Mouse (Mus musculus): ENCODE measurements around the gene Vamp1. TPM values are rescaled to one million over a fixed set of nuclear protein-coding genes. Genes with fewer than 3 reads are reported as not detected.
"Not testable (repeated sequence)": the region's sequence is repeated elsewhere in the genome, so short reads cannot be mapped to it uniquely, and the experiment has no call there.

The Vamp1 gene
- polyA plus RNA-seq, 1 experiment from 2014 or later, result 4.9 TPM

GRCm38 (mm10) chr6:125252711-125253110 lies 37.4 kb downstream of the Vamp1 start:
- Histone ChIP-seq H3K4me1 (peaks cover under 1% of the 10 kb centered on the region; the same call in 1 of the 2 replicates), H3K9me3 (0 out of 2 replicates have a peak, but pooled peaks cover 3% of the 10 kb centered on the region), H3K27me3 (no peaks in the 10 kb centered on the region), H3K36me3 (no peaks in the 10 kb centered on the region), H3K9ac (no peak overlapping the region), H3K4me3 (no peak overlapping the region), H3K4me2 (replicated peaks) (no peak overlapping the region), H3K27ac (no peak overlapping the region)
- no peak for ATAC-seq (ENCODE audit: insufficient number of reproducible peaks, insufficient read depth, low FRiP score, low TSS enrichment)
- 88% methylated on average over 8 of the region's 8 CpGs for WGBS

- Histone ChIP-seq H3K27me3 (no peaks in the 10 kb centered on the region), H3K4me3 (no peak overlapping the region), H3K36me3 (no peaks in the 10 kb centered on the region), H3K4me2 (replicated peaks) (no peak overlapping the region), H3K27ac (no peak overlapping the region), H3K9ac (no peak overlapping the region), H3K9me3 (0 out of 2 replicates have a peak, but pooled peaks cover 3% of the 10 kb centered on the region), H3K4me1 (peaks cover 5% of the 10 kb centered on the region; the same call in 1 of the 2 replicates)
- no peak for ATAC-seq (ENCODE audit: insufficient number of reproducible peaks, insufficient read depth, low FRiP score, low TSS enrichment)
- WGBS, result 77% methylated on average over 14 of the region's 14 CpGs
These were observed 38.7 kb downstream of the Vamp1 start for GRCm38 (mm10) chr6:125253863-125254715.

DNA sequence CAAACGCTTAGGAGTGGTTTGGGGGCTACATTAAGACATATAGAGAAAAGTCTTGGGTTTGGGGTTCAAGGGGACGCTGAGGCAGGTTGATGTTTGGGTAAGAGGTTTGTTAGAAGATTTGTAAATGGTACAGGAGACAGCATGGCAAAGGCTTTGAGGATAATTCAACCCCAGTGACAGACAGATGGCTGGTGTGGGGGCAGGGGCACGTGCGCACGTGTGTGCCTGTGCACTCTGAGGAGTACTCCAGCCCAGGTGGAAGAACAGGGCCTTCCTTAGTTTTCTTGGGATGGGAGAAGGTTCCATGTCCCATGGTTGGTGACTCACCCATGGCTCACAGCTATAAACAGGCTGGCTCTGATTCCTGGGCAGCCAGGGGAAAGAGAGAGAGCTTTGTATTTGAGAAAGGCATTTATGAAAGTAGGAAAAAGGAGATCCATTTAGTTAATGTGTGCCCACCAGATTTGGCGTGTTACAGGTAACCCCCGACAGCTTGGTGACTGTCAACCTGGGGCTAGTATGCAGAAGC lies 40.2 kb downstream of the Vamp1 start:
- Histone ChIP-seq H3K9me3 (0 out of 2 replicates have a peak, but pooled peaks cover 3% of the 10 kb centered on the region), H3K27ac (no peak overlapping the region), H3K9ac (no peak overlapping the region), H3K36me3 (no peaks in the 10 kb centered on the region), H3K4me2 (replicated peaks) (no peak overlapping the region), H3K4me1 (peaks cover 5% of the 10 kb centered on the region; the same call in 1 of the 2 replicates), H3K27me3 (no peaks in the 10 kb centered on the region), H3K4me3 (no peak overlapping the region)
- no peak for ATAC-seq (ENCODE audit: insufficient number of reproducible peaks, insufficient read depth, low FRiP score, low TSS enrichment)
- 87% methylated on average over 7 of the region's 7 CpGs for WGBS

DNA sequence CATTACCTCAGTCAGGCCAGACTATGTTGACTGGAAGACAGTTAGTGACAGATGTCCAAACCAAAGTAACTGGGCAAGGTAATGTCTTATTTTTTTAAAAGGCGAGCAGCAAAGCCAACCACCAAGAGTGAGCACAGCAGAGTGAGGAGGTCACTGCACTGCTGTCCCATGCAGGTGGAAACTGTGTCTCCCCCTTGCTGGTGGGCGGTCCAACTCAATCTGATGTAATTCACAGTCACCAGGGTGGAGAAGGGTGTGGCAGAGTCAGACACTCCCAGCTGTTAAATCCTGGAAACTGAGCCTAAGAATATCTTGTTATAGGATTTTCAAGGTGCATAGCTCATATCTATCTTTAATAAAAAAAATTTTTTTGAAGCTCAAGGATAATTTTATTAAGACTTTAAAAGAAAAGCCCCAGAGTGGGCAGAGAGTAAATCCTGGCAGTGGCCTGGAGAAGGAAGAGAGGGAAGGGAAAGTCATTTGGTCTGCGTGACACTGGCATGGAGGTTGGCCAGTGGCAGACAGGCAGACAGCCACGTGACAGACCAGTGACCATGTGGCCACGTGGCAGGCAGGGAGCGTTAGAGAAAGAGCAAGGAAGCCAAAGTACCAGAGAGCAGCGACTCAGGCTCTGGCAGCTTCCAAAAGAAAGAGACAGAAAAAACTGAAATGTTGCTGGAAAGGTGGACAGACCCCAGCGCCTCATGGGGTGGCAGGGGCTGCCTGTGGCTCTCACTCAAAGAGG lies 41.0 kb downstream of the Vamp1 start:
- Histone ChIP-seq H3K4me2 (replicated peaks) (no peak overlapping the region), H3K4me3 (no peak overlapping the region), H3K27me3 (no peaks in the 10 kb centered on the region), H3K36me3 (no peaks in the 10 kb centered on the region), H3K4me1 (peaks cover 5% of the 10 kb centered on the region; the same call in 1 of the 2 replicates), H3K27ac (no peak overlapping the region), H3K9me3 (0 out of 2 replicates have a peak, but pooled peaks cover 3% of the 10 kb centered on the region), H3K9ac (no peak overlapping the region)
- ATAC-seq (ENCODE audit: insufficient number of reproducible peaks, insufficient read depth, low FRiP score, low TSS enrichment), result no peak
- WGBS, result 81% methylated on average over 8 of the region's 8 CpGs

GRCm38 (mm10) chr6:125260006-125260555 lies 44.7 kb downstream of the Vamp1 start:
- WGBS, result 85% methylated on average over 10 of the region's 10 CpGs
- no peaks in the 10 kb centered on the region for H3K36me3 ChIP-seq
- peaks cover 5% of the 10 kb centered on the region; the same call in 1 of the 2 replicates for H3K4me1 ChIP-seq
- ATAC-seq (ENCODE audit: insufficient number of reproducible peaks, insufficient read depth, low FRiP score, low TSS enrichment), result no peak
- H3K27ac ChIP-seq, result no peak overlapping the region
- no peaks in the 10 kb centered on the region for H3K27me3 ChIP-seq
- H3K9me3 ChIP-seq, result no peaks in the 10 kb centered on the region
- no peak overlapping the region for H3K4me3 ChIP-seq
- no peak overlapping the region for H3K4me2 ChIP-seq (replicated peaks)
- H3K9ac ChIP-seq, result no peak overlapping the region

DNA sequence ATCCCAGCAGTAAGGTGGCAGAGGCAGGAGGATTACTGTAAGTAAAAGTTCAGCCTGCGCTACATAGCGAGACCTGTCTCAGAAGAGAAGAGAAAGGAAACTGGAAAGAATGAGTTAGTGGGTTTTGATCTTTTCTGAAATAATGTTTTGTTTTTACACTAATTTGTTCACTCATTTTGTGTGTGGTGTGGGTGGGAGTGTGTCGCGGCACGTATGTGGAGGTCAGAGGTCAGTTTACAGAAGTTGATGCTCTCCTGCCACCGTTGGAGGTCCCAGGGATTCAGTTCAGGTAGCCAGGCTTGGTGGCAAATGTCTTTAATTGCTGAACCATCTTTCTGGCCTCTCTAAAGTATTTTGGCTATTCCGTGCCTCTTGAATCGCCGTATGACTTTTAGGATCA lies 48.9 kb downstream of the Vamp1 start:
- Histone ChIP-seq H3K27ac (no peak overlapping the region), H3K27me3 (no peaks in the 10 kb centered on the region), H3K9ac (no peak overlapping the region), H3K4me1 (no peaks in the 10 kb centered on the region), H3K36me3 (no peaks in the 10 kb centered on the region), H3K4me3 (no peak overlapping the region), H3K4me2 (replicated peaks) (no peak overlapping the region), H3K9me3 (no peaks in the 10 kb centered on the region)
- WGBS, result 86% methylated on average over 9 of the region's 9 CpGs
- ATAC-seq (ENCODE audit: insufficient number of reproducible peaks, insufficient read depth, low FRiP score, low TSS enrichment), result no peak

DNA sequence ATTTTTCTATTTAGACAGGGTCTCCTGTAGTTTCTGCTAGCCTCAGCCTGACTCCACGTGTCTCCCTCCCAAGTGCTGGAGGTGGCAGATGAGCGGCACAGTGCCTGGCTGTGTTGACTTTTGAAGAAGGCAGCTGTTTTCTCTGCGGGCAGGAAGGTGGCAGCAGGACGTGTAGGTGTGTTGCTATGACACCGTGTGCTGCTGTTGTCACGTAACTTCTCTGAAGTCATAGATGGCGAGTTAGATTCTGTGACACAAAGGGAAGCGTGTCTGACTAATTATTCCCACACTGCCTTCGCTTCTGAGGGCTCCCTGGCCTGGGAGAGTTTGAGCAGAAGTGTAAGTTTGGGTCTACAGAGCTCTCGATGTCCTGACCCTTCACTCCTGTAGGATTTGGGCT lies 49.9 kb downstream of the Vamp1 start:
- no peak overlapping the region for H3K27ac ChIP-seq
- H3K4me1 ChIP-seq, result no peaks in the 10 kb centered on the region
- 61% methylated on average over 10 of the region's 10 CpGs for WGBS
- H3K9ac ChIP-seq, result no peak overlapping the region
- no peaks in the 10 kb centered on the region for H3K27me3 ChIP-seq
- no peak for ATAC-seq (ENCODE audit: insufficient number of reproducible peaks, insufficient read depth, low FRiP score, low TSS enrichment)
- H3K36me3 ChIP-seq, result no peaks in the 10 kb centered on the region
- no peak overlapping the region for H3K4me3 ChIP-seq
- H3K4me2 ChIP-seq (replicated peaks), result no peak overlapping the region
- no peaks in the 10 kb centered on the region for H3K9me3 ChIP-seq

DNA sequence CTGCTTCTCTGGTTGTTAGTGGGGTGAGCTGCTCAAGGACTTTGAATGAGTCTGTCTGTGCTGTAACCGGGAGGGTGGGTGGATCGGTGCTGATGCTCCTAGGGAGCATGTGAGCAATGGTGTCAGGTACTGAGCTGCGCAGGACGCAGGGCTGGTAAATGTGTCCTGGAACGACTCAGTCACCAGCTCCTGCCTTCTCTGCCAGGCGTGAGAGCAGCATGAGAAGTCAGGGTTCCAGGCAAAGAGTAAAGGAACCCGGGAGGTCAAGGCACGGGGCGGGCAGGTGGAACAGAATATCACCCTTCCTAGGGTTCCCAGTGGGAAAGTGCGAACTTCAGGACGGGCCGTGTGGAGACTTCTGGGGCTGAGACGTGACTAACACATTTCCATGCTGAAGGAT lies 50.7 kb downstream of the Vamp1 start:
- H3K9ac ChIP-seq, result no peak overlapping the region
- no peaks in the 10 kb centered on the region for H3K36me3 ChIP-seq
- H3K9me3 ChIP-seq, result no peaks in the 10 kb centered on the region
- H3K4me1 ChIP-seq, result no peaks in the 10 kb centered on the region
- no peak overlapping the region for H3K27ac ChIP-seq
- ATAC-seq (ENCODE audit: insufficient number of reproducible peaks, insufficient read depth, low FRiP score, low TSS enrichment), result no peak
- no peaks in the 10 kb centered on the region for H3K27me3 ChIP-seq
- 74% methylated on average over 13 of the region's 13 CpGs for WGBS
- no peak overlapping the region for H3K4me3 ChIP-seq
- no peak overlapping the region for H3K4me2 ChIP-seq (replicated peaks)

DNA sequence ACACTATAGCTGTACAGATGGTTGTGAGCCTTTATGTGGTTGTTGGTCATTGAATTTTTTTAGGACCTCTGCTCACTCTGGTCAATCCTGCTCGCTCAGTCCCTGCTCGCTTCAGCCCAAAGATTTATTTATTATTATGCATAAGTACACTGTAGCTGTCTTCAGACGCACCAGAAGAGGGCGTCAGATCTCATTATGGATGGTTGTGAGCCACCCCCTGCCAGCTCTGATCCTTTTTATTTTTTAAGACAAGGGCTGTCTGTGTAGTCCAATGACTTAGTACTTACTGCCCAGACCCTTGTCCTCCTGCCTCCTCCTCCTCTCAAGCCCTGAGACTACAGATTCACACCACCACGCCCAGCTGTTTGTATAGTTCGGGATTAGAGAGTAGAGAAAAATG lies 51.2 kb downstream of the Vamp1 start:
- H3K4me2 ChIP-seq (replicated peaks); H3K27me3 ChIP-seq; H3K9me3 ChIP-seq; H3K9ac ChIP-seq; H3K4me3 ChIP-seq; ATAC-seq (ENCODE audit: insufficient number of reproducible peaks, insufficient read depth, low FRiP score, low TSS enrichment); H3K27ac ChIP-seq; H3K4me1 ChIP-seq; H3K36me3 ChIP-seq: not testable (repeated sequence)
- 72% methylated on average over 6 of the region's 6 CpGs for WGBS

DNA sequence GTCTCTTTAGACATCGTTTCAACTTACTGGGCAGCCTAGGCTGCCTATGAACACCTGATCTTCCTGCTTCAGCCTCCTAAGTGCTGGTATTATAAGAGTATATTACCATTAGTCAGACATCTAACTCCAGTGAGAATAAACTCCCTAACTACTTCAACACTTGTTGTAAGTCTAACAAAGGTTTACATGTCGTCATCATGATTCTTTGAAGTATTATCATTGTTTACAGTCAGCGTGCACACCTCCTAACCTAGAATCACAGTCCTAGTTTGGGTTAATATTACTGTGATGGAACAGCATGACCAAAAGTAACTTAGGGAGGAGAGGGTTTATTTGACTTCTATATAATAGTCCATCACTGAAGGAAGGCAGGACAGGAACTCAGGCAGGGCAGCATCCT lies 52.1 kb downstream of the Vamp1 start:
- Histone ChIP-seq H3K9ac (no peak overlapping the region), H3K36me3 (no peaks in the 10 kb centered on the region), H3K9me3 (no peaks in the 10 kb centered on the region), H3K27me3 (no peaks in the 10 kb centered on the region), H3K4me1 (no peaks in the 10 kb centered on the region), H3K4me2 (replicated peaks) (no peak overlapping the region), H3K27ac (no peak overlapping the region), H3K4me3 (no peak overlapping the region)
- WGBS, result 85% methylated on average over 3 of the region's 3 CpGs
- no peak for ATAC-seq (ENCODE audit: insufficient number of reproducible peaks, insufficient read depth, low FRiP score, low TSS enrichment)

DNA sequence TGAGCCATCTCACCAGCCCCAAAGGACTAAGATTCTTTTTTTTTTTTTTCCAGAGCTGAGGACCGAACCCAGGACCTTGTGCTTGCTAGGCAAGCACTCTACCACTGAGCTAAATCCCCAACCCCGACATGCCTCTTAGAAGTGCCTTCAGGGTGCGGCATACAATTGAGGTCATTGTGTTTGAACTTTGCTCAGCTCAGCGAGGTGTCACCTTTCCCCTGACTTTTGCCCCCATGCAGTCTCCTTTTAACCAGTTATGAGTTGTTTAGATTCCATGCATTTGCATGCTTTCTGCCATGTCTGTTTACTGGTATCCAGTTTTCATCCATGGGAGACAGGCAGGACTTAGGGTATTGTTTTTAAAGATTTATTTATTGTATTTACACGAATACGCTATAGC lies 53.4 kb downstream of the Vamp1 start:
- no peak for ATAC-seq (ENCODE audit: insufficient number of reproducible peaks, insufficient read depth, low FRiP score, low TSS enrichment)
- no peak overlapping the region for H3K4me2 ChIP-seq (replicated peaks)
- H3K27ac ChIP-seq, result no peak overlapping the region
- no peak overlapping the region for H3K4me3 ChIP-seq
- H3K9me3 ChIP-seq, result no peaks in the 10 kb centered on the region
- H3K27me3 ChIP-seq, result peaks cover 5% of the 10 kb centered on the region; the same call in 1 of the 2 replicates
- H3K36me3 ChIP-seq, result no peaks in the 10 kb centered on the region
- H3K9ac ChIP-seq, result no peak overlapping the region
- WGBS, result 32% methylated on average over 6 of the region's 6 CpGs
- H3K4me1 ChIP-seq, result no peaks in the 10 kb centered on the region
